Comparison of ENCODE assay signal across 27 mouse cellular contexts in genomic region chr13:81449198-81449597, GRCm38 (mm10).
DNase-seq lines count a peak whose midpoint lies in the region; ATAC-seq and TF ChIP-seq lines count a peak whose summit lies in the region.
"Had no signal": no experiment of that assay in that cellular context is flagged by ENCODE, and none has a peak within 500 bp of the region (broad histone marks: within the 10 kb centered on the region; RNA-seq: fewer than 3 reads in every experiment).

No protein-coding gene starts in this region.

- H3K27me3 ChIP-seq in forebrain, embryonic 10.5 days (ENCODE audit: poor library complexity, severe bottlenecking) = no peaks in the 10 kb centered on the region
- H3K27me3 ChIP-seq in forebrain, postnatal 0 days (ENCODE audit: insufficient read depth, low read length) = no peaks in the 10 kb centered on the region
- no peaks in the 10 kb centered on the region for H3K27me3 ChIP-seq in neural tube, embryonic 11.5 days (ENCODE audit: control insufficient read depth, insufficient read depth, low read length)
- H3K27me3 ChIP-seq in forebrain, embryonic 12.5 days = no peaks in the 10 kb centered on the region
- H3K27me3 ChIP-seq in forebrain, embryonic 15.5 days = no peaks in the 10 kb centered on the region
- H3K27me3 ChIP-seq: embryonic facial prominence, embryonic 12.5 days; embryonic facial prominence, embryonic 15.5 days; heart, embryonic 12.5 days; heart, embryonic 15.5 days; hindbrain, embryonic 15.5 days had no signal

- no peak for ATAC-seq in forebrain, postnatal 0 days
- peak; percentile 35; the same call in 1 of the 2 replicates for ATAC-seq in neural tube, embryonic 11.5 days (ENCODE audit: insufficient read depth, low FRiP score, low TSS enrichment)
- no peak for ATAC-seq in forebrain, embryonic 12.5 days (ENCODE audit: low FRiP score)
- ATAC-seq in forebrain, embryonic 15.5 days (replicated peaks) = peak; percentile 60
- ATAC-seq: activated CD4-positive, CD25-positive, alpha-beta regulatory T cell, adult 4 months; intestine, postnatal 0 days had no signal

- H3K4me3 ChIP-seq in forebrain, embryonic 10.5 days = no peak overlapping the region
- H3K4me3 ChIP-seq in forebrain, postnatal 0 days (ENCODE audit: low read depth, low read length) = no peak overlapping the region
- H3K4me3 ChIP-seq in neural tube, embryonic 11.5 days (ENCODE audit: low read depth, low read length) = no peak overlapping the region
- H3K4me3 ChIP-seq in forebrain, embryonic 12.5 days (replicated peaks) = no peak overlapping the region
- no peak overlapping the region for H3K4me3 ChIP-seq in forebrain, embryonic 15.5 days
- H3K4me3 ChIP-seq: embryonic facial prominence, embryonic 12.5 days; embryonic facial prominence, embryonic 15.5 days; gastrocnemius, adult 2 months; heart, embryonic 12.5 days; heart, embryonic 15.5 days; hindbrain, embryonic 10.5 days; hindbrain, embryonic 15.5 days had no signal

- no peak for TF ChIP-seq CTCF in forebrain, postnatal 0 days (IDR thresholded peaks at IDR 0.05; ENCODE audit: low read depth)

- 92% methylated on average over 7 of the region's 7 CpGs for whole genome bisulfite sequencing in forebrain, embryonic 10.5 days
- 77% methylated on average over 7 of the region's 7 CpGs for WGBS in forebrain, postnatal 0 days
- 84% methylated on average over 7 of the region's 7 CpGs for WGBS in neural tube, embryonic 11.5 days
- 84% methylated on average over 7 of the region's 7 CpGs for WGBS in forebrain, embryonic 12.5 days
- WGBS in forebrain, embryonic 15.5 days = 75% methylated on average over 7 of the region's 7 CpGs

- no peak overlapping the region for H3K4me2 ChIP-seq in forebrain, postnatal 0 days (ENCODE audit: low read depth)
- no peak overlapping the region for H3K4me2 ChIP-seq in neural tube, embryonic 11.5 days (ENCODE audit: low read depth)
- no peak overlapping the region for H3K4me2 ChIP-seq in forebrain, embryonic 12.5 days
- H3K4me2 ChIP-seq in forebrain, embryonic 15.5 days (replicated peaks) = no peak overlapping the region
- H3K4me2 ChIP-seq: embryonic facial prominence, embryonic 12.5 days; embryonic facial prominence, embryonic 15.5 days; heart, embryonic 12.5 days; heart, embryonic 15.5 days; hindbrain, embryonic 15.5 days had no signal

- H3K27ac ChIP-seq in forebrain, embryonic 10.5 days = 0 out of 2 replicates have a peak overlapping the region, but pooled peaks have one; percentile 35
- no peak overlapping the region for H3K27ac ChIP-seq in forebrain, postnatal 0 days (ENCODE audit: low read depth, low read length)
- no peak overlapping the region for H3K27ac ChIP-seq in neural tube, embryonic 11.5 days (ENCODE audit: low read depth, low read length)
- 0 out of 2 replicates have a peak overlapping the region, but pooled peaks have one; percentile 19 for H3K27ac ChIP-seq in forebrain, embryonic 12.5 days
- no peak overlapping the region for H3K27ac ChIP-seq in forebrain, embryonic 15.5 days (replicated peaks)
- H3K27ac ChIP-seq: embryonic facial prominence, embryonic 12.5 days; embryonic facial prominence, embryonic 15.5 days; gastrocnemius, adult 2 months; heart, embryonic 15.5 days; hindbrain, embryonic 10.5 days; hindbrain, embryonic 15.5 days had no signal

- H3K9me3 ChIP-seq in forebrain, embryonic 10.5 days = no peaks in the 10 kb centered on the region
- H3K9me3 ChIP-seq in forebrain, postnatal 0 days (ENCODE audit: low read length) = no peaks in the 10 kb centered on the region
- H3K9me3 ChIP-seq in neural tube, embryonic 11.5 days (ENCODE audit: control insufficient read depth, low read length) = no peaks in the 10 kb centered on the region
- H3K9me3 ChIP-seq in forebrain, embryonic 12.5 days = no peaks in the 10 kb centered on the region
- H3K9me3 ChIP-seq in forebrain, embryonic 15.5 days = no peaks in the 10 kb centered on the region
- H3K9me3 ChIP-seq: embryonic facial prominence, embryonic 12.5 days; embryonic facial prominence, embryonic 15.5 days; heart, embryonic 12.5 days; heart, embryonic 15.5 days; hindbrain, embryonic 10.5 days; hindbrain, embryonic 15.5 days had no signal

- no peak for DNase-seq in forebrain, embryonic 10.5 days (ENCODE audit: extremely low spot score, low spot score)
- DNase-seq in forebrain, postnatal 0 days = no peak
- DNase-seq in neural tube, embryonic 11.5 days (ENCODE audit: low spot score) = no peak
- no peak for DNase-seq in neural tube, embryonic 10.5 days (ENCODE audit: extremely low spot score, low spot score)
- DNase-seq in thymus, adult 18-20 months = no peak
- no peak for DNase-seq in frontal cortex, postnatal 14 days (ENCODE audit: low spot score in 2 of 2)
- DNase-seq: adrenal gland, adult 8-10 months; adrenal gland, postnatal 25 days; cerebellum, adult 11 months; cerebellum, adult 2 months; cerebellum, adult 9-11 months; cerebellum, postnatal 25 days; gastrocnemius, adult 2 months; gastrocnemius, postnatal 14 days; heart, adult 18-20 months; heart, postnatal 10 days; heart, postnatal 36 days had no signal

- 0 out of 2 replicates have a peak, but pooled peaks cover 4% of the 10 kb centered on the region for H3K4me1 ChIP-seq in forebrain, embryonic 10.5 days
- H3K4me1 ChIP-seq in forebrain, postnatal 0 days (ENCODE audit: insufficient read depth) = no peaks in the 10 kb centered on the region
- H3K4me1 ChIP-seq in neural tube, embryonic 11.5 days (ENCODE audit: control insufficient read depth, insufficient read depth, low read length) = no peaks in the 10 kb centered on the region
- H3K4me1 ChIP-seq in forebrain, embryonic 12.5 days = no peaks in the 10 kb centered on the region
- no peaks in the 10 kb centered on the region for H3K4me1 ChIP-seq in forebrain, embryonic 15.5 days
- H3K4me1 ChIP-seq: embryonic facial prominence, embryonic 12.5 days; embryonic facial prominence, embryonic 15.5 days; heart, embryonic 12.5 days; heart, embryonic 15.5 days; hindbrain, embryonic 10.5 days; hindbrain, embryonic 15.5 days had no signal

- H3K36me3 ChIP-seq in forebrain, embryonic 10.5 days (replicated peaks) = peaks cover 36% of the 10 kb centered on the region
- no peaks in the 10 kb centered on the region for H3K36me3 ChIP-seq in forebrain, postnatal 0 days (ENCODE audit: insufficient read depth)
- H3K36me3 ChIP-seq in neural tube, embryonic 11.5 days (ENCODE audit: control insufficient read depth, insufficient read depth, low read length) = peaks cover 2% of the 10 kb centered on the region; the same call in 1 of the 2 replicates
- H3K36me3 ChIP-seq in forebrain, embryonic 12.5 days (replicated peaks) = peaks cover 14% of the 10 kb centered on the region
- H3K36me3 ChIP-seq in forebrain, embryonic 15.5 days = no peaks in the 10 kb centered on the region
- H3K36me3 ChIP-seq: embryonic facial prominence, embryonic 12.5 days; embryonic facial prominence, embryonic 15.5 days; heart, embryonic 12.5 days; heart, embryonic 15.5 days; hindbrain, embryonic 15.5 days had no signal

- H3K9ac ChIP-seq in forebrain, postnatal 0 days = no peak overlapping the region
- no peak overlapping the region for H3K9ac ChIP-seq in neural tube, embryonic 11.5 days (ENCODE audit: low read length)
- no peak overlapping the region for H3K9ac ChIP-seq in forebrain, embryonic 12.5 days
- H3K9ac ChIP-seq in forebrain, embryonic 15.5 days (replicated peaks) = no peak overlapping the region
- H3K9ac ChIP-seq: embryonic facial prominence, embryonic 12.5 days; embryonic facial prominence, embryonic 15.5 days; heart, embryonic 12.5 days; heart, embryonic 15.5 days; hindbrain, embryonic 15.5 days had no signal

Comparison
In these comparisons a context has a peak if more than half of its experiments do, and no peak if none do; other contexts are left out.
1. H3K27ac ChIP-seq: peak in forebrain, embryonic 10.5 days (single experiment) and forebrain, embryonic 12.5 days (single experiment); none in forebrain, postnatal 0 days (single experiment), neural tube, embryonic 11.5 days (single experiment) and forebrain, embryonic 15.5 days (single experiment).
2. ATAC-seq: peak in neural tube, embryonic 11.5 days (single experiment) and forebrain, embryonic 15.5 days (single experiment); none in forebrain, postnatal 0 days (single experiment) and forebrain, embryonic 12.5 days (single experiment).